Mouse (Mus musculus) forebrain, embryonic 12.5 days (tissue): ENCODE measurements around the gene Fbxl21. TPM values are rescaled to one million over a fixed set of nuclear protein-coding genes. Genes with fewer than 3 reads are reported as not detected.

ENCODE experiments used
- ATAC-seq: fragments of 200-750 bp; cut with Nextera tagmentation; 2 replicates; pipeline ENCODE4 v1.8.0; 2017; ENCODE audit warnings: moderate TSS enrichment; ENCODE audit not compliant: low FRiP score
- H3K27ac ChIP-seq: fragments of 300-500 bp; sonication (generic); 2 replicates; pipeline ENCODE4 v1.5.1; 2016; ENCODE audit warnings: mild to moderate bottlenecking
- H3K27me3 ChIP-seq: fragments of 300-500 bp; sonication (generic); 2 replicates; pipeline ENCODE4 v1.6.1; 2016; ENCODE audit warnings: mild to moderate bottlenecking
- H3K36me3 ChIP-seq: fragments of 300-500 bp; sonication (generic); replicated peaks from 2 replicates; pipeline ENCODE4 v1.6.1; 2016; ENCODE audit warnings: mild to moderate bottlenecking
- H3K4me1 ChIP-seq: fragments of 300-500 bp; sonication (generic); 2 replicates; pipeline ENCODE4 v1.6.1; 2016
- H3K4me2 ChIP-seq: fragments of 300-500 bp; sonication (generic); 2 replicates; pipeline ENCODE4 v1.6.1; 2016; ENCODE audit warnings: mild to moderate bottlenecking, moderate library complexity
- H3K4me3 ChIP-seq: fragments of 300-500 bp; sonication (generic); replicated peaks from 2 replicates; pipeline ENCODE4 v1.5.1; 2016; ENCODE audit warnings: mild to moderate bottlenecking
- H3K9ac ChIP-seq: fragments of 300-500 bp; sonication (generic); 2 replicates; pipeline ENCODE4 v1.6.1; 2016; ENCODE audit warnings: mild to moderate bottlenecking
- H3K9me3 ChIP-seq: fragments of 300-500 bp; sonication (generic); 2 replicates; pipeline ENCODE4 v1.6.1; 2016
- WGBS: fragments of 180-500 bp; shearing (Covaris S2); methylation state at CpG from one replicate; pipeline ENCODE4 v1.1.7; 2016; 5-methylcytosine and 5-hydroxymethylcytosine counted together
- polyA plus RNA-seq: library from polyadenylated mRNA; unstranded; fragments of >200 nt; fragmentation: Nextera tagmentation; extraction: Ambion mirVana; gene quantifications from 2 replicates; pipeline ENCODE4 v1.2.1, GENCODE M21; 2016

The Fbxl21 gene
- polyA plus RNA-seq, 1 experiment from 2014 or later: 2.4 TPM

DNA sequence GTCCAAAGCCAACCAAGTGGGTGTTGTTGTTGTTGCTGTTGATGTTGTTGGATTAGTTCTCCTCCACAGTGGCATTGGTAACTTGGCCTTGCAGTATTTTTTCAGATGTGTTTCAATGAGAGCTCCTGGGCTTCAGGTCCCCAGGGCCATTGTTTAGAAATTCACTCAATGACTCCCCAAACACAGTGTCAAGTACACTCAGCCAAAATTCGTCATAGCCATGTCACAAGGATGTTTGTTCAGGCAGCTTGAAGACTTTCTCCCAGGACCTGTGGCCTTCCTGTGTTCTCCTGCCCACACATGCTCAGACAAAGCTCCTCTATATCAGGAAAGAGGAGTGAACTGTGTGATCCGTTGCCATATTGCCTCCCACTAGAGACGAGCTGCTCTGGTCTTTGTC is 63.8 kb downstream of the Fbxl21 start:
- H3K27me3 ChIP-seq: peaks cover 12% of the 10 kb centered on the region; the same call in 1 of the 2 replicates
- H3K9me3 ChIP-seq: no peaks in the 10 kb centered on the region
- ATAC-seq: no peak
- no peak overlapping the region for H3K27ac ChIP-seq
- H3K4me3 ChIP-seq: no peak overlapping the region
- H3K4me2 ChIP-seq: no peak overlapping the region
- peaks cover 35% of the 10 kb centered on the region for H3K4me1 ChIP-seq
- H3K9ac ChIP-seq: no peak overlapping the region
- no peaks in the 10 kb centered on the region for H3K36me3 ChIP-seq
- 91% methylated on average over 3 of the region's 3 CpGs for WGBS

Other genes with a start within 250 kb of the Fbxl21 start
- gene Cxcl14, start 225.9 kb upstream of the Fbxl21 start, polyA plus RNA-seq: 19.5 and 26.3 TPM in 2 replicates
- gene Gm3045, start 95.9 kb upstream of the Fbxl21 start, polyA plus RNA-seq: not detected in 2 replicates
- not detected in 2 replicates for gene Slc25a48, start 84.1 kb upstream of the Fbxl21 start, polyA plus RNA-seq
- gene Il9, start 40.2 kb upstream of the Fbxl21 start, polyA plus RNA-seq: not detected in 2 replicates
- gene Lect2, start 26.0 kb downstream of the Fbxl21 start, polyA plus RNA-seq: not detected in 2 replicates
- gene Tgfbi, start 87.1 kb downstream of the Fbxl21 start, polyA plus RNA-seq: 21.4 and 24.0 TPM in 2 replicates
- 46.3 and 51.0 TPM in 2 replicates for gene Smad5, start 180.5 kb downstream of the Fbxl21 start, polyA plus RNA-seq
- gene Gm45623, start 231.4 kb downstream of the Fbxl21 start, polyA plus RNA-seq: 0.22 and 0.38 TPM in 2 replicates